Mouse (Mus musculus) embryo, embryonic 10 days (tissue): Measurements from ENCODE around the gene Brpf1.

Experiments
- DNase-seq: peaks from one replicate; pipeline ENCODE4 v3.0.0-alpha.2; 2015; ENCODE audit warnings: low spot score

Gene Brpf1

DNA sequence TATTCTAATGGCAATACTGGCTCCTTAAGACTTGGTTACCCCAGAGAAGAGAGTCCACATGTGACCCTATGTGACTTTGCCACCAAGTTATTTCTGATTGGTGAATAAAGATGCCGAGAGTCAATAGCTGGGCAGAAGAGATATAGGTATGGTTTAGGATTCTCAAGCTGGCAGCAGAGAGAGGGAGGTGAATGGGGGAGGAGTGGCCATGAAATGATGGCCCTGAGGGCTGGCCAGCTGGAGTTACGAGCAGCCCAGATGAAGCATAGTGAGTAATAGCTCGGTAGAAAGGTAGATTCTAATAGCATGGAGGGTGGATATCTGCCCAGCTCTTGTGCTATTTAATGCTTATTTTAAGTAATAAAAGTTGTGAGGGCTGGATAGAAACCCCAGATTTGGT, 45.9 kb downstream of the Brpf1 start:
- DNase-seq, result no peak

GRCm38 (mm10) chr6:113353696-113354095, 46.8 kb downstream of the Brpf1 start:
- DNase-seq, result no peak

GRCm38 (mm10) chr6:113361476-113361875, 54.5 kb downstream of the Brpf1 start:
- no peak for DNase-seq

- DNase-seq, result no peak
Observed at GRCm38 (mm10) chr6:113362241-113362640, 55.3 kb downstream of the Brpf1 start.

DNA sequence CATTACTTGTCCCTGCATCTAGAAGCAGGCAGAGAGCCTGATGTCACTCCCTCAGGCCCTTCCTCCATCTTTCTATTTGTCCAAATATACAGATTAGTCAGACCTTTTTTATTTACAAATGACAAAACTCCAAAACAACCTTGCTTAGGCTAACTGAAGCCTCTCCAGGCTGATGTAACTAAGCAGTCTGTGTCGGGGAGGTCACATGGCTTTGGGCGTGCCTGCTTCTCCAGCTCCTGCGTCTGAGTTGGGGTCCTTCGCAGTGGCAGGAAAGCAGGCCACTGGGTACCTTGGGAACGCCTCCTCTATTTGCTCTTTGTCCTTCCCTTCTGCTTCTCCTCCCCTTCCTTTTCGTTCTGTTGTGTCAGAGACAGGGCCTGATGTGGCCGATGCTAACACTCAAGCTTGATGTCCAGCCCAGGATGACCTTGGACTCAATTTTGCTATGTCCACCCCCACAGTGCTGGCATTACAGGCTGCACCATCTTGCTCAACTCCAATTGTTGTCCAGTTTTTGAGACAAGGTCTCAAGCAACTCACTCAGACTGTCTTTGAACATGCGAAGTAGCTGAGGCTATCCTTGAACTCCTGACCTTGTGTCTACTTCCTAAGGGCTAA, 57.7 kb downstream of the Brpf1 start:
- DNase-seq, result no peak

- DNase-seq, result no peak
Observed at GRCm38 (mm10) chr6:113366639-113367038, 59.7 kb downstream of the Brpf1 start.

DNA sequence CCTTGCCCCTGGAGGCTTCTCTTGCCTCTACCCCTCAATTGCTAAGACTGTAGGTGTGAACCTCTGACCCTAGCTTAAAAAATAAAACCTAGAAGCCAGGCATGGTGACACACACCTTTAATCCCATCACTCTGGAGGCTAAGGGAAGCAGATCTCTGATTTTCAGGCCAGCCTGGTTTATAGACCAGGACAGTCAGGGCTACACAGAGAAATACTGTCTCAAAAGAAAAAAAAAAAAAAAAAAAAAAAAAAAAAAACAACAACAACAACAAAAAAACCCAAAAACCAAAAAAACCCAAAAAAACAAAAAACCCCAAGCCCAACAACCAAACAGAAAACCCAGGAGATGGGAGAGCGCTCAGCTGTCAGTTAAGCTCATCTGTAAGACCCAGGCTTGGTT, 60.6 kb downstream of the Brpf1 start:
- DNase-seq, result no peak

DNA sequence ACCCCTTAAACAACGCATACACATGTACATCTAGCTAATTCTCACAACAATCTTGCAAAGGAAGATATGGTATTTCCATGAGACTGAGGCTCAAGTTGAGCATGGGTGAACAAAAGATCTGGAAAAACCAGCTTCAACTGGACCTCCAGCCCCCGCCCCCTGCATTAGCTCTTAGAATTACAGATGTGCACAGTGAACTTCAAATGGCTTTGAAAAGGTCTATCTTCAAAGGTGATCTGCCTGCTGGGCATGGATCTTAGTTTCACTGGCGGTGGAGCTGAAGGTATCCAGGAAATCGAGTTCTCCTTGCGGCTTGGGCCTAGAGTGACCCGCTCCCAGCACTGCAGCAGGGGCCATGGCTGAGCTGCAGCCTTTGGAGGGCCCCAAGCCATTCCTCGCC, 61.2 kb downstream of the Brpf1 start:
- no peak for DNase-seq

GRCm38 (mm10) chr6:113368577-113368976, 61.6 kb downstream of the Brpf1 start:
- no peak for DNase-seq

DNA sequence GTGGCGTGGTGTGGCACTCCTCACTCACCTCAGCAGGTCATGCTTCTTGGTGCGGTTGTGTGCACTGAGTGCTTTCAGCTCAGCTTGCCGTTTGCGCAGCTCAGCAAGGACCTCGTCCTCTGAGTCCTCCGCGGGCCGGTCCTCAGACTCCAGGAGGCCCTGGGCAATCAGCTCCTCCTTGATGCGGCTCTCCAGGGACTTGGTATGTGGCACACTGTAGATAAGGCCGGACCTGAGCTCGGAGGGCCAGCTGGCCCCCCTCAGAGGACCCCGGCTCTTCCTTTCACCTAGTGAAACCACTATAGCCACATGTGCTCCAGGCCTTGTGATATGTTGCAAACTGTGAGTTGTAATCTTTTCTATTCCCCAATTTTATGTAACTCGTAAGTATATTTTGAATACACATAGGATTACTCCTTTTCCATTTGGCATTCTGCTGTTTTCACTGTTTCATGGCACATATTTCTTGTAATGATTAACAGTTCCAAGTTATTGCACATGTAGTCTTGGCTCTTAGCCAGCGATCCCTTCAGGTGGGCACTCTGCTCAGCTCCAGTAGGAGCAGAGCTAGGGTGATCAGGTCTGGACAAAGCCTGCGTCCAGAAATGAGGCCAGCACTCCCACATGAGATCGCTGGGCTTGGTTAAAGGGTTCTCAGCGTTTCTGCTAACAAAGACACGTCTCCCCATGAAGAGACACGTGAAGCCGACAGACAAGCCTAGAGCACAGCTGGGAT, 63.4 kb downstream of the Brpf1 start:
- no peak for DNase-seq

DNA sequence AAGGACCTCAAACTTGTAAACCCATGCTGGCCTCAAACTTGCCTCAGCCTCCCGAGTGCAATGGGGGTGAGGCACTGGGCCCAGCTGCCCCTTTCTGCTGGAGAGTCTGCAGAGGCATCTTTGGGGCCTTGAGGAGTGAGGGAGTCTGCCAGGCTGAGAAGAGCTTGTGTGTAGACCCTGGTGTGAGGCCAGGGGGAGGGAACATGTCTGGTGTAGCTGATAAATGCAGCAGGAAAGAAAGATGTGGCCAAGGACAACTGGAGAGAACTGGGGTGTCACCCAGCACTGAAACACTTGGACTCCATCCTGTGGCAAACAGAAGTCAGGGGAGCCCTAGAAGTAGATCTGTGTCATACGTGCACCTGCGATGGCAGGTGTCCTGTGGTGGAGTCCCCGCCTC, 66.6 kb downstream of the Brpf1 start:
- no peak for DNase-seq
